Mouse (Mus musculus) olfactory bulb, adult 2 months (tissue): ENCODE measurements at regions not wholly inside any gene's neighbourhood (a gene's known extent, or its start where the extent isn't known, plus 50 kb on each side); places are given as distances from the start of the nearest gene placed in this dataset.

ENCODE experiments used
- H3K27ac ChIP-seq: fragments of 200-500 bp; 2 replicates; pipeline ENCODE4 v1.5.1; 2012; ENCODE audit warnings: low read depth, low read length; ENCODE audit not compliant: insufficient read depth
- H3K4me1 ChIP-seq: fragments of 200-500 bp; 2 replicates; pipeline ENCODE4 v1.6.1; 2012; ENCODE audit warnings: low read length; ENCODE audit not compliant: control insufficient read depth, insufficient read depth
- H3K4me3 ChIP-seq: fragments of 200-500 bp; 2 replicates; pipeline ENCODE4 v1.5.1; 2012; ENCODE audit warnings: mild to moderate bottlenecking, low read depth, low read length, moderate library complexity; ENCODE audit not compliant: insufficient read depth
- CTCF ChIP-seq: fragments of 200-500 bp; IDR thresholded peaks from 2 replicates; pipeline ENCODE4 v1.5.1; 2012; ENCODE audit warnings: low read depth, mild to moderate bottlenecking, low read length, moderate library complexity; ENCODE audit not compliant: insufficient read depth
- POLR2A ChIP-seq: fragments of 200-500 bp; IDR thresholded peaks from 2 replicates; pipeline ENCODE4 v1.6.1; 2012; ENCODE audit warnings: mild to moderate bottlenecking, low read depth, low read length, moderate library complexity; ENCODE audit not compliant: insufficient read depth
- WGBS: fragments of 180-500 bp; shearing (Covaris S2); methylation state at CpG from one replicate; pipeline ENCODE4 v1.1.7; 2018; 5-methylcytosine and 5-hydroxymethylcytosine counted together

DNA sequence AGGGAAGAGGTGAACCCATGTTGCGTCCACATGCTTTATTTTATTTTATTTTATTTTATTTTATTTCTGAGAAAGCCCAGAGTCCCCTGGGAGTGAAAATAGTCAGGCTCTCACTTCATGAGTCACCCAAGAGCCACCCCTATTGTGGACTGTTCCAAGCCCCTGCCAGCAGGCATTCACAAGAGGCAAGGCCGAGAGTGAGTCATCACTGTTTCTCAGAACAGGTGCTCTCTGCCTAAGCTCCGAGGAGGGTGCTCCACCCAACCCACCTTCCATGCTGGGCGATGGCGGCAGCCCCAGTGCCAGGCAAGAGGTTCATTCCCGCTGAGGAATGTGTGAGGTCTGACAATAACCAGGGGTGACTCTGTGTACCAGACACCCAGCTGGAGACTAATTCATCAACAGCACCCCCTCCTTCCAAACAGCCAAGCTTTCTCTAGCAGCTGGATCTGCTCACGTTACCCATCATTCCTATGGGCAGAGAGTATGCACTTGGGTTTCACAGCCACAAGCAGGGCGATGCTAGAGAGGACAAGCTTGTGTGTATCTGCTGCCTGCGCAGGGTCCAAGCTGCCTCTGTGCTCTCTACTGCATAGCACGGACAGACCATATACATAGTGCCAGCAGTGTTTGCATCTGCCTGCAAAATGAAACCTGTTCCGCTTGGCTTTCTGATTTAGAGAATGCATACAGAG is 122.8 kb downstream of the Zfp706 start:
- WGBS: 45% methylated on average over 11 of the region's 11 CpGs
- TF ChIP-seq CTCF (no peak), POLR2A (no peak)
- Histone ChIP-seq H3K4me1 (peaks cover 16% of the 10 kb centered on the region), H3K27ac (peak overlapping the region; percentile 52), H3K4me3 (no peak overlapping the region)

DNA sequence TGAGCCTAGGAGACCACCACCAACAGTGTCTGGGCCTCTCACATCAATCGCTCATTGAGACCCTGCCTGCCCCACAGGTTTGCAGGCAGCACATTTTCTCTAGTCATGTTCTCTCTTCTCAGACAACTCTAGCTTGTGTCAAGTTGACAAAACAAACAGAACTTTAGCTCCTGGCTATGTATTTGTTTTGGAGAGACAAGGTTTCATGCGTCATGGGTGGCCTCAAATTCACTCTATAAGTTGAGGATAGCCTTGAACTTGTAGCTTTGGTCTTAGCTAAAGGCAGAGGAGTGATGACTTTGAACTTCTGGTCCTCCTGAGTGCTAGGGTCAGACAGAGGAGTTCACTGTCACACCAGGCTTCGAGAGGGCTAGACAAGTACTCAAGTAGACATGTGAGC is 123.5 kb downstream of the Zfp706 start:
- no peak for TF ChIP-seq CTCF
- no peak for TF ChIP-seq POLR2A
- peaks cover 16% of the 10 kb centered on the region for H3K4me1 ChIP-seq
- no peak overlapping the region for H3K4me3 ChIP-seq
- 91% methylated on average over 3 of the region's 3 CpGs for WGBS
- H3K27ac ChIP-seq: no peak overlapping the region

DNA sequence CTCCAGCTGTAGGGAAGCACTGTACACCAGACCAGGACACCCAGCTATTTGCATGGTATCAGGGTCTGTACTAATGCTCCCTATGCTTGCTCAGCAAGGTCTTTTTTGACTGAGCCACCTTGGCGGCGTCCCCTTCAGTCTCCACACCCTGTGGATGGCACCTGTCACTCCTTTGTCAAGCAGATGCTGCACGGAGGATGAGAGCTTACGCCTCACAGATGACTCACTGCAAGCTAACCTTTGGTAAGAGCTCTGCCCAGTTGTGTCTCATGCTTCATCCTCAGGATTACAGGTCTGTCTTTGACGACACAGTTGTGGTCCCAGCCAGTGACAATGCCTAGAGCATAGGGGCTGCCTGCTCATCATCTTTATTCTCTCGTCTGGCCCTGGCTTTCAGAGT is 124.4 kb downstream of the Zfp706 start:
- Histone ChIP-seq H3K27ac (no peak overlapping the region), H3K4me3 (no peak overlapping the region), H3K4me1 (peaks cover 16% of the 10 kb centered on the region)
- TF ChIP-seq CTCF: no peak
- no peak for TF ChIP-seq POLR2A
- WGBS: 89% methylated on average over 6 of the region's 6 CpGs

DNA sequence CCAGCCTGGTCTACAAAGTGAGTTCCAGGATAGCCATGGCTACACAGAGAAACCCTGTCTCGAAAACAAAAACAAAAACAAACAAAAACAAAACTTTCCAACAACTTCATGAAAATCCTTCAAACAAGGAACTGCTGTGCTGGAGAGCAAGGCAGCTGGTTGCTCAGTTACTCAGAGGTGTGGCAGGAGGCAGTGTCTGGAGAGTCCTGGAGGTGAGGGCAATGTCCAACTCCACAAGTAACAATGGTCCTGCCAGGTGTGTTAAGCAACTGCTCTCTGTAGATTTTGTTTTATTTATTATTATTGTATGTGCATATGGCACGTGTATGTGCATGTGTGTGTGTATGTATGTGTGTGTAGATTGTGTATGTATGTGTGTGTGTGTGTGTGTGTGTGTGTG is 126.0 kb downstream of the Zfp706 start:
- no peak overlapping the region for H3K27ac ChIP-seq
- no peak overlapping the region for H3K4me3 ChIP-seq
- TF ChIP-seq POLR2A (no peak), CTCF (no peak)
- WGBS: 88% methylated on average over 2 of the region's 2 CpGs
- peaks cover 16% of the 10 kb centered on the region for H3K4me1 ChIP-seq

DNA sequence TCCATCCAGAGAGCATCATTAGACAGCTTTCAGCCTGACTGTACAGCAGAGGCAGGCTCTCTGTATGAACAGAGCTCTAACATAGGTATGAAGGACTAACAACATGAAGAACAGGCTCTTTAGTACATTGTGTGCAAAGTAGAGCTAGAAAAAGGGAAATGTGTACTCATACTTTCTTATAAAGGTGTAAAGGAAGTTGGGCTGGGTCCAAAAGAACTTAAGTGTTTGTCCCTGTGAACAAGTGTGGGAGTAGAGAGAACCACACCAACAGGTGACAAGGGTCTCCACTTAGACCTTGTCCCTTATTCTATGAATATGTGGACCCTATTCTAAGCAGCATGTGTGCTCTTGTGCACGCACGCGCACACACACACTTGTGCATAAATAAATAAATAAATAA is 127.0 kb downstream of the Zfp706 start:
- H3K4me1 ChIP-seq: peaks cover 13% of the 10 kb centered on the region
- no peak overlapping the region for H3K4me3 ChIP-seq
- H3K27ac ChIP-seq: no peak overlapping the region
- TF ChIP-seq CTCF (no peak), POLR2A (no peak)
- WGBS: 96% methylated on average over 3 of the region's 3 CpGs

DNA sequence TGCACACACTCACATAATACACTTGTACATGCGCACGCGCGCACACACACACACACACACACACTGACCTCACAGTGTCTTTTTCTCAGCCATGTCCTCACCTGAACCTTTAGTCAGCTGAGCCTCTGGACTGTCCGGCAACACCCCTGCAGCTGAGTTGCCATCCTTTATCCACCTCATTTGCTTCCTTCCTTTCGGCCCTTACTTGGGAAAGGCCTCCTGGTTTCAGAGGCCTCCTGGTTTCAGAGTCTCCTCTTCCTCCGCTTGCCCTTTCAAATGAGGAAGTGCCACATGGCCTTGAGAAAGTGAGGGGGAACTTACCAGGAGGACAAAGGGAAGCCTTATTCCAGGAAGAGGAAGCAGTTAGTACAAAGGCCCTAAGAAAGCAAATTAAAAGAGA is 128.0 kb downstream of the Zfp706 start:
- Histone ChIP-seq H3K4me3 (no peak overlapping the region), H3K4me1 (peaks cover 3% of the 10 kb centered on the region), H3K27ac (no peak overlapping the region)
- no peak for TF ChIP-seq POLR2A
- TF ChIP-seq CTCF: no peak
- WGBS: 90% methylated on average over 7 of the region's 7 CpGs

DNA sequence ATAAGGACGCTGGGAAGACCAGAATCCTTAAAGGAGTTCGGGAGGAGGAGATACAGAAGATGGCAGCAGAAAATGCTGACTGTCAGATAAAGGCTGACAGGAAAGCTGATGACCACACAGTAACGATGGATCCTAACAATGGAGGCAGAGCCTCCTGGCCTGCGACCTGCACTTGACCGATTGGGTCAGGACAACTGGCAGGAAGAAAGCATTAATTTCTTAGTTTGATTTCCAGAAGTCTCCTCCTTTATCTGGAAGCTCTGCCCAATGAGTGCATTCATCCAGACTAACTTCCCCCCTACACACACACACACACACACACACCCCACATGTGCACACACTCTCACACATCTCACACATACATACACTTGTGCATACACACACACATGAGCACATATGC is 128.6 kb downstream of the Zfp706 start:
- 60% methylated on average over 5 of the region's 5 CpGs for WGBS
- Histone ChIP-seq H3K4me1 (peaks cover 3% of the 10 kb centered on the region; the same call in 1 of the 2 replicates), H3K4me3 (no peak overlapping the region), H3K27ac (no peak overlapping the region)
- TF ChIP-seq POLR2A (no peak), CTCF (no peak)

DNA sequence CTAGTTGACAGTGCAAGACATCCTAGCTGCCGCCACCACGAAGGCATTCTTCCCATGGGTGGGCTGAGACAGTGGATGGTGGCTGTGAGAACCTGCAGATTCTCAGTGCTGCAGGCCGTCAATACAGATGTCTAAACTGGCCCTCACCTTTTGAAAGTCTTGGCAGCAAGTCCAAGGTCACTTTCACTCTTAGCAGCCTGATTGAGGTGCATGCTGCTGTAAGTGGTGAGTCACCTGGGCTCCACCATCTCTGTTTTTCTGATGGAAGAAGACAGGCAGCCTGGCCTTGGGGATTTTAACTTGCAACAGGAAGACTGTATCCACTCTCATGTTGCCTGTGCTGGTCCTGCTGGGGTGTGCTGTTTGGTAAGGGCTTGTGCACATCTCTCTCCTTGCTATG is 129.3 kb downstream of the Zfp706 start:
- Histone ChIP-seq H3K4me1 (peaks cover 9% of the 10 kb centered on the region), H3K4me3 (no peak overlapping the region), H3K27ac (no peak overlapping the region)
- TF ChIP-seq CTCF: no peak
- WGBS: 86% methylated on average over 3 of the region's 3 CpGs

DNA sequence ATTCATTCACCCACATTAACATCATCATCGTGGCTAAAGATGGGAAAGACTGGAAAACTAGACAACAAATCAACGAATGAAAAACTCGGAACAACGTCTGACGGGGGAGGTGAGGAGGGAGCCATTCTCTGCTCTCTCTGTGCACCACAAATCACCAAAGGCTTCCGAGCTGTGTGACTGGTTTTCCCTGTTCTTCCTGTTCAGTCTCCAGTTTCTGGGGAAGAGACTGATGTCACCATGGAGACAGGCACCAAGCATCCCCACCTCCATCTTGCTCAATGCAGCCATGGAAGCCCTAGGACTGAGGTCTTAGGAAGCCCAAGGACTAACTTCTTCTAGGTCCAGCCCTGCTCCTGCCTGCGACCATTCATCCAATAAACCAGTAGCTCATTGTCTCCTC is 130.1 kb downstream of the Zfp706 start:
- 79% methylated on average over 7 of the region's 7 CpGs for WGBS
- TF ChIP-seq CTCF (no peak), POLR2A (no peak)
- no peak overlapping the region for H3K27ac ChIP-seq

More for the DNA sequence above, 130.1 kb downstream of the Zfp706 start:
- Histone ChIP-seq H3K4me1 (peaks cover 12% of the 10 kb centered on the region), H3K4me3 (no peak overlapping the region)
